Mouse (Mus musculus) kidney, postnatal 4 days (tissue): ENCODE data around the gene Entpd7.

Experiments
- DNase-seq, 2 experiments: peaks; one replicate each; pipeline ENCODE4 v3.0.0; 2021; ENCODE audit warnings: mixed read lengths in 2 of 2

Gene Entpd7

GRCm38 (mm10) chr19:43772311-43772710 lies 82.8 kb downstream of the Entpd7 start:
- no peak for DNase-seq

DNA sequence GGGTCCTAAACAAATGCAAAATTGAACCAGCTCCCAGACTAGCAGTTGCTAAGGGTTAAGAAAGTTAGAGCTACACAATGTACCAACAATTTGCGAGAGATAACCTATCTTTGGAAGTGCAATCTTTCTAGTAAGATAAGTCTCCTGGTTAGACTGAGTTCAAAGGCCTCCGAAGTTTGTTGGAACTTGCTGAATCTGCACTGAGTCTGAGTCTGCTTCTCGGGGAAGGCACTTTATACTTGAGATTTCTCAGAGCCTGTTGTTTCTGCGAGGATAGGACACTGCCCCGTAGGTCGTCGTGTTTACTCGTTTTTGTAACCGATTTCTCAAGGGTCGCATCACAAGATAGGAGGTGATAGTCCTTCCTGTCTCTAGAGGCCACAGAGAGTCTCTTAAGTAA lies 86.0 kb downstream of the Entpd7 start:
- DNase-seq: no peak

DNA sequence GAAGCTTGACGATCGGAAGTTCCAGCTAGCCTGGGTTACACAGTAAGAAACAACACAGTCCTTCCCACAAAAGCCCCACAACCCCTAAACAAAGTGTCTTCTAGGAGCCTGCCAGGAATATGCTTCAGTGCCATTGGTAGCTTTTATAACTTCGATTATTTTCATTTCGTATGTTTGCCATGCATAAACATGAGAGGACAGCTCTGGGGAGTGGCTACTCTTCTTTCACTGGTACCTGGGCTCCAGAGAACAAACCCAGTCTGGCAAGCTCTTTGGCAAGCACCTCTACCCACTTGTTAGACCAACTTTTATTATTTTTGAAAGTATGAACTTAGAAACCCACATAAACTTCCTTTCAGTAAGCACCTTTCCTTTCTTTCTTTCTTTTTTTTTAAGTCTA lies 87.1 kb downstream of the Entpd7 start:
- DNase-seq: no peak

GRCm38 (mm10) chr19:43777308-43777707 lies 87.8 kb downstream of the Entpd7 start:
- DNase-seq: no peak

- DNase-seq: no peak
Observed at GRCm38 (mm10) chr19:43780391-43780790, 90.9 kb downstream of the Entpd7 start.

DNA sequence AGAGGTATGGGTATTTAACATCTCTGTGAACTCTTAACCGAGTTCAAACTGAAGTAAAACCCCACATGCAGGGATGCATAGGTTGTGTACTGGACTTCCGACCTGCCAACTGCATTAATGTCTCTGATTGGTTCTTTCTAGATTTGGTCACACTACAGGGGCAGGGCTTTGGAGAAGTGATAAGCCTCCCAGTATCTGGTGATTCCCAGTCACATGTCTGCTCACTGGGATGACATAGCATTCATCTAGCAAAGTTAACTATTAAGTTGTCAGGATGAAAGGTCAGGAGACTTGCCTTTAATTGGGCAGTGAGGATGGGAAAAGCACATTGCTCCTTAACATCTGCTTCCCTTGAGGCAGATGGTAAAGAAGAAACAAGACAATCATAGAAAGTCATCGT lies 92.5 kb downstream of the Entpd7 start, which contains the start of gene Abcc2:
Abcc2 (plus strand) TSS at position 213 of the 400 bp plus-strand sequence.
- no peak for DNase-seq
